Mouse (Mus musculus): ENCODE data around the gene Padi1.
A peak's percentile ranks its signal among the peaks of the same experiment; 100 is the strongest.

Padi1 gene

GRCm38 (mm10) chr4:140817413-140817812, 28.2 kb downstream of the Padi1 start:
- no peak for DNase-seq (ENCODE audit: low spot score in 2 of 2)

- no peak for DNase-seq (ENCODE audit: low spot score in 2 of 2)
These were observed 29.3 kb downstream of the Padi1 start for GRCm38 (mm10) chr4:140815996-140816917.

- no peak for DNase-seq (ENCODE audit: low spot score in 2 of 2)
These were observed 30.1 kb downstream of the Padi1 start for GRCm38 (mm10) chr4:140815496-140815895.

- DNase-seq (ENCODE audit: low spot score in 2 of 2): peak; percentile 47 to 52
These were observed 31.0 kb downstream of the Padi1 start for GRCm38 (mm10) chr4:140814241-140815225.

GRCm38 (mm10) chr4:140813358-140814185, 32.0 kb downstream of the Padi1 start:
- DNase-seq (ENCODE audit: low spot score in 2 of 2): no peak

- DNase-seq (ENCODE audit: low spot score in 2 of 2): no peak
These were observed 33.0 kb downstream of the Padi1 start for GRCm38 (mm10) chr4:140812609-140813008.

GRCm38 (mm10) chr4:140812191-140812590, 33.4 kb downstream of the Padi1 start:
- DNase-seq (ENCODE audit: low spot score in 2 of 2): no peak

GRCm38 (mm10) chr4:140810458-140811260, 34.9 kb downstream of the Padi1 start, which contains the start of gene Padi3:
Gene Padi3 (minus strand): TSS chr4:140810648.
- no peak for DNase-seq (ENCODE audit: low spot score in 2 of 2)

GRCm38 (mm10) chr4:140809118-140809517, 36.5 kb downstream of the Padi1 start:
- peak in 1 of 2 experiments; percentile 33 for DNase-seq (ENCODE audit: low spot score in 2 of 2)

GRCm38 (mm10) chr4:140804601-140805000, 41.0 kb downstream of the Padi1 start:
- DNase-seq (ENCODE audit: low spot score in 2 of 2): no peak

- no peak for DNase-seq (ENCODE audit: low spot score in 2 of 2)
These were observed 44.2 kb downstream of the Padi1 start for GRCm38 (mm10) chr4:140801364-140801763.

GRCm38 (mm10) chr4:140796786-140797185, 48.8 kb downstream of the Padi1 start:
- no peak for DNase-seq (ENCODE audit: low spot score in 2 of 2)

GRCm38 (mm10) chr4:140794678-140795077, 50.9 kb downstream of the Padi1 start:
- DNase-seq (ENCODE audit: low spot score in 2 of 2): no peak

GRCm38 (mm10) chr4:140793795-140794194, 51.8 kb downstream of the Padi1 start:
- DNase-seq (ENCODE audit: low spot score in 2 of 2): no peak

- no peak for DNase-seq (ENCODE audit: low spot score in 2 of 2)
These were observed 53.0 kb downstream of the Padi1 start for GRCm38 (mm10) chr4:140792584-140792983.

- no peak for DNase-seq (ENCODE audit: low spot score in 2 of 2)
These were observed 54.5 kb downstream of the Padi1 start for GRCm38 (mm10) chr4:140791071-140791470.

- DNase-seq (ENCODE audit: low spot score in 2 of 2): peak in 1 of 2 experiments; percentile 20
These were observed 55.6 kb downstream of the Padi1 start for GRCm38 (mm10) chr4:140789983-140790382.

GRCm38 (mm10) chr4:140788983-140789382, 56.6 kb downstream of the Padi1 start:
- peak; percentile 55 to 63 for DNase-seq (ENCODE audit: low spot score in 2 of 2)

- DNase-seq (ENCODE audit: low spot score in 2 of 2): no peak
These were observed 57.3 kb downstream of the Padi1 start for GRCm38 (mm10) chr4:140788264-140788663.

GRCm38 (mm10) chr4:140787414-140787813, 58.2 kb downstream of the Padi1 start:
- peak in 1 of 2 experiments; percentile 62 for DNase-seq (ENCODE audit: low spot score in 2 of 2)
